Mouse (Mus musculus): Measurements from ENCODE around the gene Nr4a2. TPM values are rescaled to one million over a fixed set of nuclear protein-coding genes. Genes with fewer than 3 reads are reported as not detected.
A peak's percentile ranks its signal among the peaks of the same experiment; 100 is the strongest.

Nr4a2 gene
- polyA plus RNA-seq, 1 experiment from 2014 or later: 1.3 TPM

GRCm38 (mm10) chr2:57112949-57113348 is 10.9 kb downstream of the Nr4a2 start:
- H3K27me3 ChIP-seq (replicated peaks; ENCODE audit: control insufficient read depth, insufficient read depth, low read length): peaks cover 57% of the 10 kb centered on the region
- ATAC-seq: no peak
- 74% methylated on average over 6 of the region's 6 CpGs for whole genome bisulfite sequencing
- no peak overlapping the region for H3K27ac ChIP-seq (ENCODE audit: low read depth, low read length)
- peaks cover 7% of the 10 kb centered on the region; the same call in 1 of the 2 replicates for H3K4me1 ChIP-seq (replicated peaks; ENCODE audit: control insufficient read depth, insufficient read depth, low read length)
- H3K36me3 ChIP-seq (ENCODE audit: control insufficient read depth, insufficient read depth): no peaks in the 10 kb centered on the region
- H3K4me2 ChIP-seq (replicated peaks; ENCODE audit: low read depth): no peak overlapping the region
- H3K9ac ChIP-seq (ENCODE audit: low read depth, low read length): no peak overlapping the region
- H3K4me3 ChIP-seq (ENCODE audit: low read depth, low read length): no peak overlapping the region
- no peaks in the 10 kb centered on the region for H3K9me3 ChIP-seq (ENCODE audit: control insufficient read depth)
- TF ChIP-seq CTCF (IDR thresholded peaks at IDR 0.05; ENCODE audit: low read depth): no peak

- Histone ChIP-seq H3K27ac (ENCODE audit: low read depth, low read length) (no peak overlapping the region), H3K4me1 (replicated peaks; ENCODE audit: control insufficient read depth, insufficient read depth, low read length) (peaks cover 7% of the 10 kb centered on the region; the same call in 1 of the 2 replicates), H3K4me2 (replicated peaks; ENCODE audit: low read depth) (0 out of 2 replicates have a peak overlapping the region, but pooled peaks have one; percentile 9), H3K27me3 (replicated peaks; ENCODE audit: control insufficient read depth, insufficient read depth, low read length) (peaks cover 61% of the 10 kb centered on the region), H3K9ac (ENCODE audit: low read depth, low read length) (no peak overlapping the region), H3K9me3 (ENCODE audit: control insufficient read depth) (no peaks in the 10 kb centered on the region), H3K4me3 (ENCODE audit: low read depth, low read length) (peak overlapping the region; percentile 12; the same call in 1 of the 2 replicates), H3K36me3 (ENCODE audit: control insufficient read depth, insufficient read depth) (no peaks in the 10 kb centered on the region)
- ATAC-seq: no peak
- 31% methylated on average over 38 of the region's 38 CpGs for WGBS
- TF ChIP-seq CTCF (IDR thresholded peaks at IDR 0.05; ENCODE audit: low read depth): no peak
Observed at GRCm38 (mm10) chr2:57111791-57112538, 11.8 kb downstream of the Nr4a2 start.

- Histone ChIP-seq H3K27ac (ENCODE audit: low read depth, low read length) (no peak overlapping the region), H3K9ac (ENCODE audit: low read depth, low read length) (no peak overlapping the region), H3K4me2 (replicated peaks; ENCODE audit: low read depth) (0 out of 2 replicates have a peak overlapping the region, but pooled peaks have one; percentile 9), H3K36me3 (ENCODE audit: control insufficient read depth, insufficient read depth) (no peaks in the 10 kb centered on the region), H3K9me3 (ENCODE audit: control insufficient read depth) (no peaks in the 10 kb centered on the region), H3K4me3 (ENCODE audit: low read depth, low read length) (peak overlapping the region; percentile 12; the same call in 1 of the 2 replicates), H3K27me3 (replicated peaks; ENCODE audit: control insufficient read depth, insufficient read depth, low read length) (peaks cover 65% of the 10 kb centered on the region), H3K4me1 (replicated peaks; ENCODE audit: control insufficient read depth, insufficient read depth, low read length) (peaks cover 7% of the 10 kb centered on the region; the same call in 1 of the 2 replicates)
- TF ChIP-seq CTCF (IDR thresholded peaks at IDR 0.05; ENCODE audit: low read depth): no peak
- ATAC-seq: no peak
- 41% methylated on average over 39 of the region's 39 CpGs for WGBS
Observed at GRCm38 (mm10) chr2:57111011-57111790, 12.6 kb downstream of the Nr4a2 start.

GRCm38 (mm10) chr2:57110401-57110800 is 13.4 kb downstream of the Nr4a2 start:
- no peak overlapping the region for H3K27ac ChIP-seq (ENCODE audit: low read depth, low read length)
- peaks cover 73% of the 10 kb centered on the region for H3K27me3 ChIP-seq (replicated peaks; ENCODE audit: control insufficient read depth, insufficient read depth, low read length)
- WGBS: 63% methylated on average over 16 of the region's 16 CpGs
- H3K4me2 ChIP-seq (replicated peaks; ENCODE audit: low read depth): no peak overlapping the region
- no peaks in the 10 kb centered on the region for H3K36me3 ChIP-seq (ENCODE audit: control insufficient read depth, insufficient read depth)
- H3K4me3 ChIP-seq (ENCODE audit: low read depth, low read length): no peak overlapping the region
- no peak for ATAC-seq
- no peak overlapping the region for H3K9ac ChIP-seq (ENCODE audit: low read depth, low read length)
- TF ChIP-seq CTCF (IDR thresholded peaks at IDR 0.05; ENCODE audit: low read depth): no peak
- 0 out of 2 replicates have a peak, but pooled peaks cover 2% of the 10 kb centered on the region for H3K4me1 ChIP-seq (replicated peaks; ENCODE audit: control insufficient read depth, insufficient read depth, low read length)
- H3K9me3 ChIP-seq (ENCODE audit: control insufficient read depth): no peaks in the 10 kb centered on the region

- no peak for ATAC-seq
- H3K36me3 ChIP-seq (ENCODE audit: control insufficient read depth, insufficient read depth): no peaks in the 10 kb centered on the region
- H3K4me3 ChIP-seq (ENCODE audit: low read depth, low read length): no peak overlapping the region
- 0 out of 2 replicates have a peak, but pooled peaks cover 2% of the 10 kb centered on the region for H3K4me1 ChIP-seq (replicated peaks; ENCODE audit: control insufficient read depth, insufficient read depth, low read length)
- no peak overlapping the region for H3K4me2 ChIP-seq (replicated peaks; ENCODE audit: low read depth)
- TF ChIP-seq CTCF (IDR thresholded peaks at IDR 0.05; ENCODE audit: low read depth): no peak
- no peak overlapping the region for H3K27ac ChIP-seq (ENCODE audit: low read depth, low read length)
- no peaks in the 10 kb centered on the region for H3K9me3 ChIP-seq (ENCODE audit: control insufficient read depth)
- H3K27me3 ChIP-seq (replicated peaks; ENCODE audit: control insufficient read depth, insufficient read depth, low read length): peaks cover 78% of the 10 kb centered on the region
- no peak overlapping the region for H3K9ac ChIP-seq (ENCODE audit: low read depth, low read length)
- 39% methylated on average over 14 of the region's 14 CpGs for WGBS
Observed at GRCm38 (mm10) chr2:57109926-57110325, 13.9 kb downstream of the Nr4a2 start.

GRCm38 (mm10) chr2:57109301-57109700 is 14.5 kb downstream of the Nr4a2 start:
- no peak for TF ChIP-seq CTCF (IDR thresholded peaks at IDR 0.05; ENCODE audit: low read depth)
- no peak for ATAC-seq
- Histone ChIP-seq H3K4me1 (replicated peaks; ENCODE audit: control insufficient read depth, insufficient read depth, low read length) (0 out of 2 replicates have a peak, but pooled peaks cover 2% of the 10 kb centered on the region), H3K9me3 (ENCODE audit: control insufficient read depth) (no peaks in the 10 kb centered on the region), H3K4me3 (ENCODE audit: low read depth, low read length) (no peak overlapping the region), H3K27me3 (replicated peaks; ENCODE audit: control insufficient read depth, insufficient read depth, low read length) (peaks cover 80% of the 10 kb centered on the region), H3K9ac (ENCODE audit: low read depth, low read length) (no peak overlapping the region), H3K4me2 (replicated peaks; ENCODE audit: low read depth) (no peak overlapping the region), H3K36me3 (ENCODE audit: control insufficient read depth, insufficient read depth) (no peaks in the 10 kb centered on the region), H3K27ac (ENCODE audit: low read depth, low read length) (no peak overlapping the region)
- WGBS: 51% methylated on average over 11 of the region's 11 CpGs

Data from intestine, postnatal 0 days (tissue).